Mouse (Mus musculus): ENCODE results near the gene Vrtn.

DNA sequence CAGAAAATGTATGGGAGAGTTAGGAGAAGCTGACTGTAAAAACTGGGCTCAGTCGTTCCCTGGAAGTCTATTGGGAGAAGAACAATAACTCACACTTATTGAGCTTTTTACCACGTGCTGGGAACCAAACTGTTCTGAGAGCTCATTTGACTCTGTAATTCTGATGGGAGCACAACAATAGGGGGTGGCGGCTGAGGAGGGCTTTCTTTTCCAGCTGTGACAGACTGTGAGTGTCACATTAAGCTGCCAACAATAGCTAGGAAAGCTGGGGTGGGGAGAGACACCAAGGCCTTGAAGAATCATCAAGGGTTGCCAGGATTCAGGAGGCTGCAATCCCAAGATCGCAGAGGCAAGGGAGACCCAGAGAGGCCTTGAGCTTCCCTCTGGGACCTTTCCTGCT lies 45.4 kb downstream of the Vrtn start:
- TF ChIP-seq CTCF (IDR thresholded peaks at IDR 0.05; ENCODE audit: control insufficient read depth, insufficient read depth, low read length) = no peak
- TF ChIP-seq POLR2A (IDR thresholded peaks at IDR 0.05; ENCODE audit: borderline replicate concordance, control insufficient read depth, low read depth, low read length) = no peak

Measured in bone marrow, adult 2 months (tissue).